Mouse (Mus musculus) neural tube, embryonic 10.5 days (tissue): ENCODE results near the gene Kif4.
A peak's percentile ranks its signal among the peaks of the same experiment; 100 is the strongest.

Source experiments
- DNase-seq: peaks from one replicate; pipeline ENCODE4 v3.0.0-alpha.2; 2017; ENCODE audit warnings: low spot score; ENCODE audit errors: extremely low spot score

Gene Kif4

DNA sequence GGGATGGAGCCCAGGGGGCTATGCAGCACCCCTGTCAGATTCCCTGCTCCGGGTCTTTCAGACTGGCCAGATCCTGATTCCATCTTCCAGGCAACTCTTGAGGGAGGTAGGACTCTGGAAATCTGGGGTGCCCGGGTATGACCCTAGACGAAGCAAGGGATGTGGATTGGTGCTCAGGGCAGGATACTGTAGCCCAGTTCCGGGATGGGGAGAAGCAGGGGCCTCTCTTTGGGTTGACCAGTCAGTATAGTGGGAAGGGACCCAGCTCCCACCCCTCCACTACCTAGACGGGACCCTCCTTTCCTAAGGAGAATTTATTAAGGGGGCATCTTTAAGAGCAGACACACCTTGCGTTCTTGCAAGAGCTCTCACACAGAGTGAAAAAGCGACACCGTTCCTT is 104.7 kb downstream of the Kif4 start:
- no peak for DNase-seq

DNA sequence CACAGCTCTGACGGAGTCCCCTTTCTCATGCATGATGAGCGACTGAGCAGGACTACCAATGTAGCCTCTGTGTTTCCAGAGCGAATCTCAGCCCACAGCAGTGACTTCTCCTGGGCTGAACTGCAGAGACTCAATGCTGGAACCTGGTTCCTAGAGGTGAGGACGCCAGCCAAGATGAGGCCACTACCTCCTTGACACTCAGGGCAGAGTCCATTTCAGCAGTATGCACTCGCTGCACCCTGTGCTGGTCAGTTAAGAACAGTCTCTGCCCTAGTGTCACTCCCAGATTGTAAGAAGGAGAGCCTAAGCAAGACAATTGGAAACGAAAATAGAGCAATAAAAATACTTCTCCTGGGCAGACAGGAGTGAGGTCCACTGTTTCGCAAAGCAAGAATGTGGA is 108.8 kb downstream of the Kif4 start:
- DNase-seq: no peak

DNA sequence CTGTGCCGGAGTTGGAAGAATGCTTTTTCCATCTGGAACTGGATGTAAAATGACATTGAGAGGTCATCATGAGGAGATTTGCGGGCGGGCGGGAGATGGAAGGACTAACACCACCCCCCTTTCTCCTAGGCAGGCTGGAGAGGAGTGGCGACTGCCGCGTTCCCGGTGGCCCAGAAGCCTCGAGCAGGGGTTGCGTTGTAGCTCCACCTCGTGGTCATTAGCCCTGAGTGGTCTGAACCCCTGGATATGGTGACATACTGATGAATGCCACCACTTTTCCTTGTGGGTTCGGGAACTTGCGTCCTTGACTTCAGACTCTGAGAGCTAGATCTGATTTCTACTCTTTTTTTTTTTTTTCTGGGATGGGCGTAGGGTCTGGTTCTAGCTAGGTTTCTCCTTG is 113.4 kb downstream of the Kif4 start:
- peak; percentile 26 for DNase-seq

DNA sequence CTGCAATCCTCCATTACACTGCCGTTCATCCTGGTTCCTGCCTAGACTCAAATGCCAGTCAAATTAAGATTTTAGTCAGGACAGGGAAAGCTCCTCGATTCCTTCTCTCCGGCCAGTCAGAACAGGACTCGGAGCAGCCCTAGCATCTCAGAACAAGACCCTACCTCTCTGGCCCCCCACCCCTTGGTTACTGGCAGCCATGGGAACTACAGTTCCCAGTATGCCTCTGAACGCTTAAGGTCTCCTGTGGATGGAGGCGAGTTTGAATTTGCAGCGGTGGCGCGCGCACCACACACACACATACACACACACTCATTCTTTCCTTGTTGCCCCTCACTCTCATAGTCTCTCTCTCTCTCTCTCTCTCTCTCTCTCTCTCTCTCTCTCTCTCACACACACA is 113.9 kb downstream of the Kif4 start:
- peak; percentile 15 for DNase-seq

DNA sequence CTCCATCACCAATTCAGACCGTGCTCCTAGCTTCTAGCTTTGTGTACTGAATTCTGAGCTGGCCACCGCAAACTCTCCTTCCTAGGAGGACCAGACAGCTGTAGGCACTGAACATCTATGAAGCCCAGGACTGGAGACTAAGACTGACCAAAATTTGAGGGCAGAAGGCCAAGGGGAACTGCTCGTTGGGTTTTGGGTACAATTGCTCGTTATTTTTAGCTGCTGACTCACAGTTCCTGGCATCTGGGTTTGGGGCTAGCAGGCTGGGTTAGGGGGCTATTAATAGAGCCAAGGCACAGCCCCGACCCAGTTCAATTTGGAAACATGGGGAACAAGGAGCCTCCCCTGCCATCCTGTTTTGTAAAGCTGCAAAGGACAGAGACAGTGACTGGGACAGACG is 115.2 kb downstream of the Kif4 start:
- DNase-seq: no peak

DNA sequence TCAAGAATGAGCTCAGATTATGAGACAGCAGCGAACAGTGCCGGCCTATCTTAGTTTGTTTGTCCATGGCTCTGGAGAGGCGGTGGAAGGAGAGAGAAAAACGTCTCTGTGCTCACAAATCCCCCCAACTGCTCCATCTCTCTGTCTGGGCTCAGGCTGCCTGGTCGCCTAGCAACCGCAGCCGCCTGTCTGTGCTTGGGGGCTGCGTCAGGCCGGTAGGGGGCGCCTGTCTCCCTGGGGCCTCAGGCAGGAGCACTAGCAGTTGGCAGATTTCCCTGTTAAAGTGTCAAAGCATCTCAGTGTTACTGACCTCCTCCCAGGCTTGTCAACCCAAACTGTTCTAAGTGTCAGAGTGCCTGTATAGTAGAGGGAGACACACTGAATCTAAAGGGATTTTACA is 116.4 kb downstream of the Kif4 start:
- DNase-seq: peak; percentile 64

DNA sequence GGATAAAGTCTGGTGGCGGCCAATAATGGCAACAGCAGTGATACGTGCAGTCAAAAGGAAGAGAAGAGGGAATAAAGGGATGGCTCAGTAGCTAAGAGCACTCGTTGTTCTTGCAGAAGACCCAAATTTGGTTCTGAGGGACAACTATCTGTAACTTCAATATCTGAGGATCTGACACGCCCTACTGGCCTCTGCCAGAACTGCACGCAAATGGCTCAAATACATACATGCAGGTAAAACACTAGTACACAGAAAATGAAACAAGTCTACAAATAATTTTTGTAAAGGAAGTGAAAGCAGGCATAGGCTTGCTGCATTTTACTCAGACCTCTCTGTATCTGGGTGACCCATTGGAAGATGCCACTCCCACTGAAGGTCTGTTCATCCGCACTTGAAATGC is 140.3 kb downstream of the Kif4 start:
- DNase-seq: no peak

DNA sequence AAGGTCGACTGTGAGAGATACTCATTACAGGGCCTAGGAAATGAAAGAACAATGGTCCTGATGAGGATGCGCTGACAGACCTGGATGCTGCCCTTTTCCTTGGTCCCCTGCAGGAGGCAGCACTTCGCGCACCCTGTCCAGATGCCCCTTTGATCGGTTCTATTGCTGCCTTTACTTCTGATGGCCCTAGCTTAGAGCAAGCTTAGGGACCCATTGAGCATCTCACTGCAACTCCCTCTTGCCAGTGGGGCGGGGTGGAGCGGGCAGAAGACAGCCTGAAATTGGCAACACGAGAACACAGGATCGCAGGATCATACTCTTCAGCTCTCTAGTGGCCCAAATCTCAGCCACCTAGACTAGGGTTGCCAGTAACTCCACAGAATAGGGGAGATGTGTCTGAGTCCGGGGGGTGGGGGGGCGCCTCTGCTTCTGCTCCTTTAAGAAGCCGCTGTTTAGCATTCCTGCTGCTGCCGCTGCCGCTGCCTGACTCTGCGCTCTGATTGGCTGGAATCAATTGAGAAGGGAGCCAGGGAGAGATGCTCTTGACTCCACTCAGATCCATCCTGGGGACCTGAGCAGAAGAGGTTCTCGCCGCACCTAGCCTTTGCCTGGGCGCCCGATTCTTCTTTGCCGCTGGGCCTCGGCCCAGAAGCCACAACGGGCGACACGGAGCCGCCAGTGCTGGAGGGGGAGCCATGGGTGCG is 141.8 kb downstream of the Kif4 start, which contains the start of gene Dlg3:
Gene Dlg3, plus strand, starts transcription at position 542 of the 704 bp plus-strand sequence.
- peak; percentile 52 for DNase-seq

DNA sequence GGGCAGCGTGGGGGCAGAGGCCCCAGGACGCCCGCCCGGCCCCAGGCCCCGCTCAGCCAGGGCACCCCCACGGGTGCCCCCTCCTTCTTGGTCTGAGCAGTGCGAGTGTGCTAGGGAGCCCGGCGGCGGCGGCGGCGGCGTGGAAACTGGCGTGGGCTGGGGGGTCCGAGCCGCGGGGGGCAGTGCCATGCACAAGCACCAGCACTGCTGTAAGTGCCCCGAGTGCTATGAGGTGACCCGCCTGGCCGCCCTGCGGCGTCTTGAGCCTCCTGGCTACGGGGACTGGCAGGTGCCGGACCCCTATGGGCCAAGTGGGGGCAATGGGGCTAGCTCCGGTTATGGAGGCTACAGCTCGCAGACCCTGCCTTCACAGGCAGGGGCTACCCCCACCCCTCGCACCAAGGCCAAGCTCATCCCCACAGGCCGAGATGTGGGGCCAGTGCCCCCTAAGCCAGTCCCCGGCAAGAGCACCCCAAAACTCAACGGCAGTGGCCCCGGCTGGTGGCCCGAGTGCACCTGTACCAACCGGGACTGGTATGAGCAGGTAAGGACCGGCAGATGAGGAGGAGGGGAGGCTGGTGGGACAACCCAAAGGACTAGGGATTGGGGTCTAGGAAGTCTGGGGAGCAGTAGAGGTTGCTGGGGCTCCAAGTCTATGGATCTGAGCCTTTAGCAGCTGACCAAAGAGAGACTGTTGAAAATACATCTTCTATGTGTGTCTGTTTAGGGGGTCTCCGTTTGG is 142.5 kb downstream of the Kif4 start:
- DNase-seq: no peak

DNA sequence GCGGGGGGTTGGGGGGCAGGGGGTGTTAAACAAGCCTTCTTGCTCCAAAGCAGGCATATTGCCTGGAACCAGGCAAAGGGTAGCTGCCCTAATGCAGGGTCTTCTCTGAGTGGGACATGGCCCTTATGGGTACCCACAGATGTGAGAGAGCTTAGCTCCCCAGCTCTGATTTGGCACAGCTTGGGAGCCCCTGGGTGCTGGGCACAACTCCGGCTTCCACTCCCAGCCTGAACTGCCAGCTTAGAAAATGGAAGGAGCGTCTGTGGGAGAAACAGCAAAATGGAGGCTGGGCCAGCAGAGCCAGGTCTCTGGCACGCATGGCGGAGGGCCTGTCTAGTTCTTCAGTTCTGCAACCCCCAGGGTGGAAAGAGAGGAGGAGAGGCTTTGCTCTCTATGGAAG is 143.7 kb downstream of the Kif4 start:
- DNase-seq: no peak

DNA sequence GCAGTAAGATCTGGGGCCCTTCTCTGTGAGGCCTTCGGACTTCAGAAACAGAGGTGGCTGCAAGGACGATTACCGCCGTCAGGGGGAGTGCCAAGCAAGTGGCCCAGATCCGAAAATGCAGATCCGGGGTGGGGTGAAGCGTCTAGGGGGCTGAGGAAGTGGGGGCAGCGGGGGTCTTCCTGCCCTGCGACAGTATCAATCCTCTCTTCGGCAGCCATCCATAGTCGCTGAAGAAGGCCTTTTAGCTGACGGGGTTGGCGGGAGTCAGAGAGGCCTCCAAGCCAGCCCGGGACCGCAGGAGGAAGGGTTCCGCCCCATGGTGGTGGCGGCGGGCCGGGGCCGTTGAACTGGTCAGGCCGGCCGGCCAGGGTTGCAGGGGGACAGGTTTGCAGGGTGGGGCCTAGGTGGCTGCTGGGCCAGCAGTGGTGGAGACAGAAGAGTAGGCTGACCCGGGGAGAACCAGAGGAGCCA is 148.8 kb downstream of the Kif4 start:
- DNase-seq: peak; percentile 56

DNA sequence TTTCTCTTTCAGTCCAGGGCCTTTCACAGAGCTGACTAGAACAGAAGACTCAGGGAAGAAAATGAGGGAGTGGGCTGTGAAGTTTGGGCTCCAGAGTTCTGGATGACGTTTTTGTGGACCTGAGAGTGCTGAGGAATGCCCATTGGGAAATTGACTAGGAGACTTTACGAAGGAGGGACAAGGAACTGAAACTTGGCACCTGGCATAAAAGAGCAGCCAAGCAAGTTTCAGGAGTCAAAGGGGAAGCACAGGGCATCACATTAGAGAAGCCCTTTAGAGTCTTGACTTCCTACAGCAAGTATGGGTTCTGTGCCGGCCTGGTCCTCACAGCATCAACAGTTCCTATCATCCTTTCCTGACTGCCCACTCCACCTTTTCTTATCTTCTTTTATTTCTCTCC is 149.9 kb downstream of the Kif4 start:
- no peak for DNase-seq

DNA sequence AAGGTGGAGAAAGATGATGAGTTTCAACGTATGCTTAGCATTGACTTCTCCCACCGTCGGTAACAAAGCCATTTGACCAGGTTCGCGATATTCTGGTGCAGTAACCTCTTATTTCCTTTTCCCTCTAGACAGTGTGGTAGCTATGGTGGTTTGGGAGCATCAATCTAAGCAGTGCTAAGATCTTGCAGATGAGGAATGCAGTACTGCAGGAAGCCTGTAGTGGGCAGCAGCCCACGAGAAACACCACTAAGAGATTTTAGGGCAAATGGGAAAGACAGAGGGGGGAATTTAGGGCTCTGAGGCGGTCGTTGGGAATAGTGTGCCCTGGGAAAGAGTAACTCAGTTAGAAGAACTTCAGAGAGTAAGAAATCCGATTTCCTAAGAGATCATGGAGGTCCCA is 151.0 kb downstream of the Kif4 start:
- peak; percentile 46 for DNase-seq
